Mouse (Mus musculus): ENCODE results near the gene Galk1. TPM values are rescaled to one million over a fixed set of nuclear protein-coding genes. Genes with fewer than 3 reads are reported as not detected.

Gene Galk1
- polyA plus RNA-seq, 1 experiment, result 46.9 TPM

- DNase-seq (ENCODE audit: low read depth), result no peak
Observed at GRCm38 (mm10) chr11:116011529-116012261, 824 bp downstream of the Galk1 start.

GRCm38 (mm10) chr11:116010948-116011347, 1.6 kb downstream of the Galk1 start:
- no peak for DNase-seq (ENCODE audit: low read depth)

GRCm38 (mm10) chr11:116010146-116010545, 2.4 kb downstream of the Galk1 start:
- no peak for DNase-seq (ENCODE audit: low read depth)

GRCm38 (mm10) chr11:116009661-116010060, 2.9 kb downstream of the Galk1 start:
- DNase-seq (ENCODE audit: low read depth), result no peak

- no peak for DNase-seq (ENCODE audit: low read depth)
Observed at GRCm38 (mm10) chr11:116008832-116009375, 3.6 kb downstream of the Galk1 start.

GRCm38 (mm10) chr11:116008411-116008810, 4.1 kb downstream of the Galk1 start:
- DNase-seq (ENCODE audit: low read depth), result no peak

GRCm38 (mm10) chr11:116007095-116007850, 5.2 kb downstream of the Galk1 start:
- no peak for DNase-seq (ENCODE audit: low read depth)

GRCm38 (mm10) chr11:116005701-116006419, 6.7 kb downstream of the Galk1 start:
- no peak for DNase-seq (ENCODE audit: low read depth)

GRCm38 (mm10) chr11:116004840-116005700, 7.4 kb downstream of the Galk1 start:
- DNase-seq (ENCODE audit: low read depth), result no peak

GRCm38 (mm10) chr11:116004186-116004823, 8.2 kb downstream of the Galk1 start:
- DNase-seq (ENCODE audit: low read depth), result no peak

- no peak for DNase-seq (ENCODE audit: low read depth)
Observed at GRCm38 (mm10) chr11:116002894-116003293, 9.6 kb downstream of the Galk1 start.

- DNase-seq (ENCODE audit: low read depth), result no peak
Observed at GRCm38 (mm10) chr11:116001725-116002124, 10.8 kb downstream of the Galk1 start.

- no peak for DNase-seq (ENCODE audit: low read depth)
Observed at GRCm38 (mm10) chr11:116000607-116001006, 11.9 kb downstream of the Galk1 start.

- DNase-seq (ENCODE audit: low read depth), result no peak
Observed at GRCm38 (mm10) chr11:115999538-116000143, 12.9 kb downstream of the Galk1 start.

GRCm38 (mm10) chr11:115999027-115999426, 13.5 kb downstream of the Galk1 start:
- DNase-seq (ENCODE audit: low read depth), result no peak

- DNase-seq (ENCODE audit: low read depth), result no peak
Observed at GRCm38 (mm10) chr11:115997662-115998061, 14.9 kb downstream of the Galk1 start.

- DNase-seq (ENCODE audit: low read depth), result no peak
Observed at GRCm38 (mm10) chr11:115997047-115997446, 15.5 kb downstream of the Galk1 start.

GRCm38 (mm10) chr11:115995256-115995655, 17.3 kb downstream of the Galk1 start:
- no peak for DNase-seq (ENCODE audit: low read depth)

GRCm38 (mm10) chr11:115992098-115992497, 20.4 kb downstream of the Galk1 start:
- DNase-seq (ENCODE audit: low read depth), result no peak

GRCm38 (mm10) chr11:115989686-115990085, 22.8 kb downstream of the Galk1 start:
- no peak for DNase-seq (ENCODE audit: low read depth)

Data from gonadal fat pad, adult 2 months (tissue).